Mouse (Mus musculus) liver, embryonic 18 days (tissue): ENCODE measurements around the gene Gm5089. TPM values are rescaled to one million over a fixed set of nuclear protein-coding genes. Genes with fewer than 3 reads are reported as not detected.

Experiments used
- polyA plus RNA-seq: library from polyadenylated mRNA; depleted of rRNA; stranded (reverse); fragments of >200 nt; gene quantifications from 2 replicates; pipeline ENCODE4 v1.2.3, GENCODE M21; 2012; rRNA removed

The Gm5089 gene
- not detected in 2 replicates for polyA plus RNA-seq

GRCm38 (mm10) chr14:122450496-122451382, at the start of gene Gm5089:
Gm5089 (minus strand) TSS chr14:122451115.

GRCm38 (mm10) chr14:122490441-122491328, 39.8 kb upstream of the Gm5089 start, which contains the start of gene Gm10837:
Gm10837 (plus strand) TSS chr14:122490586.

GRCm38 (mm10) chr14:122474891-122475556, 24.1 kb upstream of the Gm5089 start, which contains the start of gene Zic2:
Zic2 (plus strand) TSS chr14:122475435.

GRCm38 (mm10) chr14:122464763-122465741, 14.1 kb upstream of the Gm5089 start, which contains the start of gene Zic5:
Zic5 (minus strand) TSS chr14:122465677.

Other genes with a start within 250 kb of the Gm5089 start
- gene Zic5, start 14.6 kb upstream of the Gm5089 start, polyA plus RNA-seq, result not detected in 2 replicates
- gene Zic2, start 24.3 kb upstream of the Gm5089 start, polyA plus RNA-seq, result not detected in 2 replicates
- gene Gm10837, start 39.5 kb upstream of the Gm5089 start, polyA plus RNA-seq, result not detected in 2 replicates
- 29.6 and 34.4 TPM in 2 replicates for gene Pcca, start 83.2 kb upstream of the Gm5089 start, polyA plus RNA-seq